Mouse (Mus musculus): ENCODE measurements around the gene Dock9. TPM values are rescaled to one million over a fixed set of nuclear protein-coding genes. Genes with fewer than 3 reads are reported as not detected.
A peak's percentile ranks its signal among the peaks of the same experiment; 100 is the strongest.

Dock9 gene
- total RNA-seq, 2 experiments from 2014 or later: 40.2 to 44.6 TPM

DNA sequence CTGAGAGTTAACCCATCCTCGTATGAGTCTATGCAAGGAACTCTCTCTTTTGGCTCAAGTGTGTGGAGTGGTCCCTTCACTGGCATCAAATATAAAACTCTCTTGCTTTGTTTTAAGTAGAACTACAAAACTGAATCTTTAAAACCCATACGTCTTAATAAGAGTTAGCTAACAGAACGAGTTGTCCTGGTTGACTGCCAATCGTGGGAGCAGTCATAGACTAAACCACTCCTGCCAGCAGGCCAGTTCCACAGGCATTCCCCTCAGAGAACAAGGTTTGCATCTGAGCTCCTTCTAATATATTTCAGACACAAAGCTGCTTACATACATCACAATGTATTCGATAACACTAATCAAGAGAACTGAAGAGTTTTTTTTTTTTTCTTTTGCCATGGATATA, 203.0 kb downstream of the Dock9 start:
- DNase-seq (ENCODE audit: low spot score in 2 of 2): no peak

GRCm38 (mm10) chr14:121593313-121593929, 204.2 kb downstream of the Dock9 start:
- no peak for DNase-seq (ENCODE audit: low spot score in 2 of 2)

- DNase-seq (ENCODE audit: low spot score in 2 of 2): no peak
These were observed 204.7 kb downstream of the Dock9 start for GRCm38 (mm10) chr14:121592890-121593289.

GRCm38 (mm10) chr14:121592356-121592755, 205.3 kb downstream of the Dock9 start:
- no peak for DNase-seq (ENCODE audit: low spot score in 2 of 2)

- peak; percentile 57 to 74 for DNase-seq (ENCODE audit: low spot score in 2 of 2)
These were observed 208.4 kb downstream of the Dock9 start for GRCm38 (mm10) chr14:121589097-121589725.

- no peak for DNase-seq (ENCODE audit: low spot score in 2 of 2)
These were observed 209.2 kb downstream of the Dock9 start for GRCm38 (mm10) chr14:121588451-121588850.

GRCm38 (mm10) chr14:121585906-121586765, 211.5 kb downstream of the Dock9 start:
- no peak for DNase-seq (ENCODE audit: low spot score in 2 of 2)

- DNase-seq (ENCODE audit: low spot score in 2 of 2): no peak
These were observed 218.6 kb downstream of the Dock9 start for GRCm38 (mm10) chr14:121579055-121579454.

DNA sequence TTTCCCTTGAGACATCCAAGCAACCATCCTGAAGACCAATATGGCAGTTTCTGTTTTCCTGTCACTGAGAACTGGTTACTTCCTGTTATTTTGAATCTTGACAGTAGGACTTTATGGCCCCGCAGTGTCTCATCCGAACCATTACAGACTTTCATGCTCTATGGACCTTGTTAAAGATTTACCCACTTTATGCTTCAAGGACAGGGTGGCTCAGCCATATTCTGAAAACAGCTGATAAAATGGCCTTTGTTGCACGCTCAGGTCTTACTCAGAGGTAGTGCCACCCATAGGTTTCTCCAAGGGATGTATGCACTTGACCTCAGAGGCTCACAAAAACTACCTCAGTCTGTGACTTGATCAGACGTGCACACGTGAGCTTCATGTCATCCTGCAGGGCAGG, 224.2 kb downstream of the Dock9 start:
- DNase-seq (ENCODE audit: low spot score in 2 of 2): no peak

GRCm38 (mm10) chr14:121566794-121567201, 230.8 kb downstream of the Dock9 start:
- DNase-seq (ENCODE audit: low spot score in 2 of 2): no peak

DNA sequence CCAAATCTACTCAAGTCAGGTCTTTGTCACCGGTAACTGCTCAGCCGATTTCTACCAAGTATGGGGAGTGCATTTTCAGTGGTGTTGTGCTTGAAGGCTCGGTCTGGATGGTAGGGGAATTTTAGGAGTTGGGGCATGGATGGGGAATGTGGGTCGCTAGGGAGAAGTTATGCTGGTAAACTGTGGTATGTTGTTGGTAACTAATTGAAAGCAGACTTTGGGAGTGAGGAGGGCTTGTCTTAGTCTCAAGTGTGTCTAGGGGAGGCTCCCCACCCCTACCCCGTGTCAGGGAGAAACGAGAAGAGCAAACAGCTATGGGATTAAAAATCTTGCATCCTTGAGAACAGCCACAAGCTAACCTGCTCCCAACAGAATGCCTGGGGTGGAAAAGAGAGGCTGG, 231.7 kb downstream of the Dock9 start:
- DNase-seq (ENCODE audit: low spot score in 2 of 2): no peak

DNA sequence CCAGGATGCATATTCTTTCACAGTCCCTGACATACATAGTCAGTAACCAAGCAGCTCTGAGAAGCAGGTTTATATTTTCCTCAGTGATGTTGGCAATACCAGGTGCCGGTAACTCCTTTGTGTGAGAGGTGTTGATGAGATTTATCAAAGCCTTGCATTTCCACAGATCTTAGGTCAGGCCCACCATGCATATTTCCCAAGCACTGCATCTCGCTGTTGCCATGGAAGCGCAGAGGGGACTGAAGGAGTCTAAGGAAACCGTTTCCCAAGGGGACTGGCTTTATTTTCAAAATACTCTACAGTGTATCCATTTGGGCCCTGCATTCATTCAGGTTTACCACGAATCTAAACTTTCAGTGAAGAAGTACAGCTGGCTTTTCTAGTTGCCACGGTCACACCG, 233.0 kb downstream of the Dock9 start:
- no peak for DNase-seq (ENCODE audit: low spot score in 2 of 2)

DNA sequence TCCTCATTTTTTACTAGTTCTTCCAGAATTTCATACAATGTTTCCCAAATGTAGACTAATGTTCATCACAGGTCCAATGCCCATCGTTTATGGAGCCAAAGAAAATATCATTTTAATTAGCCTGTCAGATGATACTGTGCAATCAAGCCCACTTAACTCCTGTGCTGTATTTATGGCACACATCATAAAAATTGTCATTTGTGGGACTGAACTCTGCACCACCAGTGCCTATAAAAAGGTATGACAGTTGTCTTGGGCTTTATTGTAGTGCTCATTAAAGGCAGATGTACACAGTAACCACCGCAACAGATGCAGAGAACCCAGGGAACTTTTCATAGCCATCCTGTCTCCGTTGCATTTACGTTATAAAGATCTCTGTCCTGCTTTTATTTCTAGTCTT, 233.7 kb downstream of the Dock9 start:
- DNase-seq (ENCODE audit: low spot score in 2 of 2): no peak

DNA sequence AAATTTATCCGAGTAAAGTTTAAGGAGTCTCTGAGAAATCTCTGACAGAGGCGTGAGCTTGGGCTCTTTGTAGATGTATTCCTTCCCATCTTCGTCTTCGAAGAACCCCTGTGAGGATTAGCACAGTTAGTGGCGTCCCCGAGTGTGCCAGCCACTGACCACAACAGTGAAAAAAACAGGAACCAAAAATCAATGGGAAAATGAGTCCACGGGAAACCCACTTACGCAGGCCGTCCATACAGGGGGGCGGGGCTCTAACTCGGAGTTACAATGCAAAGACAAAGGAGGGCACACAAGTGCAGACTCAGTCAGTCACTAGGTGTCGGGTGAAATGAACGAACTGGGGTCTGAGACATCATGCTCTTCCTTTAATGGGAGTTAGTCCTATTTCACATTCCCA, 238.6 kb downstream of the Dock9 start:
- no peak for DNase-seq (ENCODE audit: low spot score in 2 of 2)

DNA sequence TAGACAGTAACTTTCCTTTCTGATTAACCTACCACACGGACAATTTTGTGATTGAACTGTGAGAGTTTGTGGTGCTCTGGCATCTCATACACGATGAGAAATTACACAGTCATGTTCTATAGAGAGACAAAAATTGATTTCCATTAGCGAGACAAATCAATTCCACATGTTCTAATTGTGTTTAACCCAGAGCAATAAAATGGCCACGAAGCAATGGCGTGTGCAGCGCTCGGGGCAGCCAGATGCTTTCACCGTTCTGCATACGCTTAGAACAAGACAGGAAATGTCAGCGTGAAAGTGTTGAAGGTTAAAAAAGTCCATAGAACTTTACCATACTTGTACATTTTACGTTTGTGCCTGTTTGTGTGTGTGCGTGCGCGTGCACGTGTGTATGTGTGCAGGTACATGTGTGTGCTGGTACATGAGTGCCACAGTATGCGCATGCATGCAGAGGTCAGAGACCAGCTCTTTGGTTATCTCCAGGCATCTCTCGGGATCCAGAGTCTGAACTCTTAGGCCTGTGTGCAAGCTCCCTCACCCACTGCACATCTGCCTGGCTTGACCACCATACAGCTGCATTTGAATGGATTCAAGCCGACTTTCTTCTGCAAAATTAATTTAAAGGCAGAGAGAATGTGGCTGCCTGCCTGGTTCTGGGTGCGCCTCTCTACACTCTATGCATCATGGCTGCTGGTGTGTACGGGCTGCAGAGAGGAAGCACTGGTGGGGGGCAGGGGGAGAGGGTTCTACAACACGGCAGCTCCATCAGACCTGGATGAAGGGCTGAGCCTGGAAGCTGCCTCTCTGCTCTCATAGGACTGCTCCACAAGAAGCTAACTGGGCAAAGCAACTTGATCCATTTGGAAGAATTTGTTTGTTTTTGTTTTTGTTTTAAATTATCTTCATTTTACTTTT, 241.0 kb downstream of the Dock9 start:
- DNase-seq (ENCODE audit: low spot score in 2 of 2): peak in 1 of 2 experiments; percentile 33

GRCm38 (mm10) chr14:121553785-121554184, 243.9 kb downstream of the Dock9 start:
- no peak for DNase-seq (ENCODE audit: low spot score in 2 of 2)

DNA sequence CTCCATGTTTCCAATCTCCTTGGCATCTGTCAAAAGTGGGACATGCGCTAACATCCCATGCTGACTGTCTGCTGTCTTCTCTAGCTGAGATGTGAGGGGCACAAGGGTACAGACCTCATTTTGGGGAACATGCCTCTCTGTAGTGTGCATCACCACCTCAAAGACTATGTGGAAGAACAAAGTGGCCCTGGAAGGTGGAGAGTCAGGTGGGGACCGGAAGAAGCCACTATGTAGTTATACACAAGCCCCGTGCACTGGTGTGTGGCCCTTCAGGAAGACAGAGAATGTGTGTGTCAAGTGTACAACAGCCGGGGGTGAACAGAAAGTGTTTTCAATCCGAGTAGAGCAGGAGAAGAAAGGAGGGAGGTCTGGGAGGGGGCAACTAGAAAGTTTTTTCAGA, 245.1 kb downstream of the Dock9 start:
- DNase-seq (ENCODE audit: low spot score in 2 of 2): no peak

GRCm38 (mm10) chr14:121549834-121550233, 247.8 kb downstream of the Dock9 start:
- no peak for DNase-seq (ENCODE audit: low spot score in 2 of 2)

DNA sequence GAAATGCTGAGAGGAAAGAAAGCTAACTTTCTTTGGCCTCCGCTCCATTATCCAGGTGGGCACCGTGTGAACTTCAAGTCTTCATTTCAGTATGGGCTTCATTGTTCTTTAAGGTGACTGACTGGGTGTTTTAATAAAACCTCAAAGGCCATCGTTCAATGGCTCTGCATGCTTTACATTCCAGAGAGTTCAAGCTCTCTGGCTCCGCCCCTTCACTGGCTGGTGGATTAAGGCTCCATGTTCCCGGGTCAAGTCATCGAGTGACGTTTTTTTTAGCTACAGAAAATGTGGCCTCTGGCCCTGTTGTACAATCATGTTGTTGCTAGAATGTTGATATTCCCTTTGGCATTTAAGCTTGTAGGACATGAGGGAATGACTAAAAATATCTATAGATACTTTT, 249.9 kb downstream of the Dock9 start:
- DNase-seq (ENCODE audit: low spot score in 2 of 2): no peak

GRCm38 (mm10) chr14:121546621-121547020, 251.0 kb downstream of the Dock9 start:
- DNase-seq (ENCODE audit: low spot score in 2 of 2): no peak

Data from gastrocnemius, postnatal 4 days (tissue).